Mouse (Mus musculus) lung, adult 2 months (tissue): ENCODE measurements around the gene Sorbs2. TPM values are rescaled to one million over a fixed set of nuclear protein-coding genes. Genes with fewer than 3 reads are reported as not detected.

Experiments used
- DNase-seq: peaks from one replicate; pipeline ENCODE4 v3.0.0; 2022
- H3K4me1 ChIP-seq: fragments of 200-500 bp; 2 replicates; pipeline ENCODE4 v1.6.1; 2011; ENCODE audit warnings: low read length; ENCODE audit not compliant: control insufficient read depth, insufficient read depth
- H3K4me3 ChIP-seq: fragments of 200-500 bp; replicated peaks from 2 replicates; pipeline ENCODE3; 2011; ENCODE audit warnings: low read depth, mild to moderate bottlenecking, control low read depth, low read length; ENCODE audit errors: extremely low read depth
- CTCF ChIP-seq: fragments of 200-500 bp; IDR thresholded peaks from 2 replicates; pipeline ENCODE4 v1.5.1; 2011; ENCODE audit warnings: mild to moderate bottlenecking, low read length, control low read depth; ENCODE audit not compliant: insufficient read depth
- POLR2A ChIP-seq: fragments of 200-500 bp; IDR thresholded peaks from 2 replicates; pipeline ENCODE4 v1.6.1; 2011; ENCODE audit warnings: low read depth, mild to moderate bottlenecking, control low read depth, low read length, borderline replicate concordance; ENCODE audit errors: extremely low read depth
- WGBS: fragments of 180-500 bp; shearing (Covaris S2); methylation state at CpG from one replicate; pipeline ENCODE4 v1.1.7; 2018; 5-methylcytosine and 5-hydroxymethylcytosine counted together
- polyA plus RNA-seq: library from polyadenylated mRNA; depleted of rRNA; stranded (reverse); fragments of >200 nt; gene quantifications from 2 replicates; pipeline ENCODE4 v1.2.3, GENCODE M21; 2012

The Sorbs2 gene
- polyA plus RNA-seq, 1 experiment = 10.1 TPM

DNA sequence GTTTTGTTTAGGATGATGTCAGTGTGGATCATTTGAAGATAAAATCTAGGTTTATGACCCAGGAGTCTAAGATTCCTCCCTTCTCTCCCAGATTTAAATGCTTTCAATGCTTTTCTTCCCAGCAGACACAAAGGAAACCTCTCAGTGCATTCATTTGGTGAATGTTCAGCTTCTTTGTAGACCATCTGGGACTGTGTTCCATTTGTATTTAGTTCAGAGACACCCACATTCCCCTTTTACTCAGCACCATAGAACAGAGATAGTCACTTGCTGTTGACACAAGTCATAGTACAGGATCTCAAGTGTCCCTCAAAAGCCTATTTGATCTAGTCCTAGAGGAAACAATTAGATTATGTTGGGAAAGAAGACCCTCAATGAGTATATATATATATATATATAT is 4.8 kb downstream of the Sorbs2 start:
- no peak for TF ChIP-seq POLR2A
- TF ChIP-seq CTCF = no peak
- Histone ChIP-seq H3K4me3 (no peak overlapping the region), H3K4me1 (no peaks in the 10 kb centered on the region)
- DNase-seq = no peak

DNA sequence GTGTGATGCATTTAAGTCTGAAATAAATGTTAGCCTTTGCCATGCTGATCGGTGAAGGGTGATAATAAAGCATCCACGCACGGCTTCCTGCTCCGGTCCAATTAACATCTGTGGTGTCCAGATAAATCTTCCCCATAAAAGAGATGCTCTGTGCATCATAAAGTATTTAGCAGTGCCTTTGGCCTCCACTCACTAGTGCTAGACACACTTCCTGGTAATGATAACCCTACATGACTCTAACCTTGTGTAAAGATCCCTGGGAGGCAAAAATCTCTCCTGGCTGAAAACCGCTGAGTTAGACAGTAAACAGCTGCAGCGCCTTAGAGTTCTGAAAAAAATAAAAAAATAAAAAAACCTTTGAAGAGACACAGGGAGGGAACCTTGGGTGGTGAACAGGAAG is 14.0 kb downstream of the Sorbs2 start:
- TF ChIP-seq POLR2A (no peak), CTCF (no peak)
- H3K4me3 ChIP-seq = no peak overlapping the region
- no peak for DNase-seq
- 50% methylated on average over 6 of the region's 6 CpGs for WGBS
- H3K4me1 ChIP-seq = no peaks in the 10 kb centered on the region

DNA sequence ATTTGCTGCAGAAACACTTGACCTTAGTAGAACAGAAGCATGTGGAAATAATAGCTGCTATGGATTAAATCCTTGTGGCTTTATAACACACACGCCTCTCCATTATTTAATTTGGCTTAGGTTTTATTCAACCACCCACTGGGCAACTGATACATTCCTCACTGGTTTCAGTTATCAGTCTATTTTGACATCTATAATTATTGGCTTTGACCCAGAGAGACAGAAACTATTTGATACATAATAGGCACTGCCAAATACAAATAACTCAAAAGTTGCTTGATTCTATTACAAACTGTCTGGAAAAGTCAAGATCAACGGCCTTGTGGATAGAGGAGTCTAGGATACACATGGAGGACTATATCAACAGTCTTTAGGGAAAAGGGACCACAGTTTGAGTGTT is 20.1 kb downstream of the Sorbs2 start:
- Histone ChIP-seq H3K4me3 (no peak overlapping the region), H3K4me1 (no peaks in the 10 kb centered on the region)
- no peak for DNase-seq
- WGBS = 58% methylated on average over 2 of the region's 2 CpGs
- TF ChIP-seq CTCF (no peak), POLR2A (no peak)

DNA sequence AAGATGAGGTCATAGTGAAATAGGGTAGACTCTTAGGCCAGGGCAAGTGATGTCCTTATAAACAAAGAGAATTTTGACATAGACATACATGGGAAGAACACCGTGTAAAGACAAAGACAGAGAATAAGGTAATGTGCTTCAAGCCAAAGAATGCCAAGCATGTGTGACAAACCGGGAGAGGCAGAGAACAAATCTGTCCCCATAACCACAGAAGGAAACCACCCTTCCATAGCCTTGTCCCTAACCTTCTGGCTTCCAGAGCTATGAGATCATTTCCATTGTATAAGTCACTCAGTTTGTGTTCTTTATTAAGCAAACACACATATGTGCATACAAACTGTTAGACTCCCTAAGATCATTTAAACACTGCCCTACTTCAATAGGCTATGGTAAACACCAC is 21.3 kb downstream of the Sorbs2 start:
- no peak for DNase-seq
- 48% methylated on average over 2 of the region's 2 CpGs for WGBS
- H3K4me3 ChIP-seq = no peak overlapping the region
- TF ChIP-seq CTCF (no peak), POLR2A (no peak)
- no peaks in the 10 kb centered on the region for H3K4me1 ChIP-seq

DNA sequence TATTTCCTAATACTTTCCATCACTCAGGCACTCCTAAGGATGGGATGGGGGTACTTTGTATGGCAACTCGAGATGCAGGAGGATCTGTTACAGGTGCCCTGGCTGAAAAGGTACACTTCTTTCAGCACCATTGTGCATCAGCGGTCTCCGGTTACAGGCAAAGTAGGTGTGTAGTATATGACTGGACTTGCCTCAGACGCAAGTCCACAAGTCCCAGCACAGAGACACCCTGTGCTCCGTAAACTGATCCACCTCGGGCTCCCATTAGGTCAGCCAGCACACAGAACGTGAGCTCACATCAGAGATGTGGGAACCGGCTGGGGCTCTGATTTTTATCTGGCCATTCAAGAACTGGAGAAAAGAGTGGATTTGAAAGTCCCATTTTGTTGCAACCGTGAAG is 29.0 kb downstream of the Sorbs2 start:
- H3K4me1 ChIP-seq = 0 out of 2 replicates have a peak, but pooled peaks cover 2% of the 10 kb centered on the region
- DNase-seq = no peak

DNA sequence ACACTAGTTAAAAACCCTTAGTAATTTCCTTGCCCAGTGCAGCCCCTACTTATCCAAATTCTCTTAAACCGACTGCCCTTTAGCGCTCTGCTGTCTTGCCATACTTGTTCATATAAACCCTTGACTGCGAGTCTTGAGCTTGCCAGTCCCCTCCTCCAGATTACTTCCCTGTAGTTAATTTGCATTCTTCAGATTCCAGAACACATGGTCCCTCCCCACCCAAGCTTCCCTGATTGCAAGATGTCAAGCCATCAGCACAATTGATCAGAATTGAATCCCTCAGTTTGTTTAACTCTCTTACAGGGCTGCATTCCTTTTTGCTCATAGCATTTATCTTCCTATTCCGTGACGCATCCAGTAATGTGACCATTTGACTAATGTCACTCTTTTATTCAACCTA is 32.9 kb downstream of the Sorbs2 start:
- 50% methylated on average over 5 of the region's 5 CpGs for WGBS
- Histone ChIP-seq H3K4me3 (no peak overlapping the region), H3K4me1 (0 out of 2 replicates have a peak, but pooled peaks cover 2% of the 10 kb centered on the region)
- no peak for DNase-seq
- no peak for TF ChIP-seq POLR2A
- no peak for TF ChIP-seq CTCF

More for the DNA sequence above, 29.0 kb downstream of the Sorbs2 start:
- H3K4me3 ChIP-seq = no peak overlapping the region
- TF ChIP-seq CTCF = no peak
- no peak for TF ChIP-seq POLR2A
- 79% methylated on average over 9 of the region's 9 CpGs for WGBS

DNA sequence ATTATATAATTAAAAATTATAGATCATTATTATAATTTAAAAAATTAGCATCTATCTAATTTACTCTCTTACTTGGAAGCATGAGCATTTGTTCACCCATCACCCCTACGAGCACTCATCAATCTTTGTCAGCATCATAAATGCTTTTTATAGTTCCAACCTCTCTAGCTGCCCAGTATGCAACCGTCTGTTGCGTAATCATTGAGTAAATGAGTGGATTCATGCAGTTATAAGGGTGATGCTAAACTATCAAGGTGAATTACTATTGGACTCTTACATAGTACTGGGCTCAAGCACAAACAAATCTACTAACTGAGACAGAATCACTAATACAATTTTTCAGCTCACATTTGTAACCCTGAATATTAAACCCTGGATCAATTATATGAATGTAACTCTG is 44.6 kb downstream of the Sorbs2 start:
- WGBS = 78% methylated on average over 3 of the region's 3 CpGs
- Histone ChIP-seq H3K4me3 (no peak overlapping the region), H3K4me1 (no peaks in the 10 kb centered on the region)
- DNase-seq = no peak
- TF ChIP-seq CTCF (no peak), POLR2A (no peak)

DNA sequence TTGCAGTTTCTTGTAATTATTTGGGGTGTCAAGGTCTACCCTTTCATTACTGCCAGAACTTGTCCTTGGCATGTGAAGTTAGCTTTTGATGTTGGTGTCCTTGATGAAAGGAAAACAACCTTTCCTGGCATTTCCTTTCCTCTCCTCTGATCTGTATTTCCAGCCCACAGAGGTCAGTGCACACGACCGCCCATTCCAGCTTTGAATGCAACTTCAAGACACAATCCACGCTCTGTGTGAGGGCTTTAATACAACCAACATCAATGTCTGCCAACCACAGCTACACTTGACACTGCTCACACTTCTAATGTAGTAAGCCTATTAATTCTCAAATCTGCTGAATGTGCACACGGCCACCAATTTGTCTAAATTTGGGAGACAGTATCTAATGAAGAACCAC is 47.0 kb downstream of the Sorbs2 start:
- no peaks in the 10 kb centered on the region for H3K4me1 ChIP-seq
- no peak overlapping the region for H3K4me3 ChIP-seq
- 72% methylated on average over 4 of the region's 4 CpGs for WGBS
- TF ChIP-seq CTCF (no peak), POLR2A (no peak)
- no peak for DNase-seq

DNA sequence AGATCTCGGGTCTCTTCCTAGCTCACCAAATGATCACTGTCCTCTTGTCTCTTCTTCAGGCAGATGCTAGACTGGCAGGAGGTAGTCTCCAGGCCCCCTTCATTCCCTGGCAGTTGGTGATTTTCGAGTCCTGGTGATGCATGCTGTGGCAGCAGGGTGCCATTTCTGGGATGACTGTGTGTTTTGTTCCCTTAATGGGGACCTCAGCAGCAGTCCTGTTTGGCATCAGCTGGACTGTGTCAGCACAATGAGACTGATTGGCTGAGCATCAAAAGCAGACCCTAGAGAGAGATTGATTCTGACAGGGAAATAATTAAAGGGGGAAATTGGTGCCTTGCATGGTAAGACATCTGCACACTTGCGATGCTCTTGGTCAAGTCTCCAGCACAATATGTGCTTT is 50.3 kb downstream of the Sorbs2 start:
- no peaks in the 10 kb centered on the region for H3K4me1 ChIP-seq
- no peak for DNase-seq
- no peak for TF ChIP-seq POLR2A
- TF ChIP-seq CTCF = no peak
- no peak overlapping the region for H3K4me3 ChIP-seq
- WGBS = 78% methylated on average over 3 of the region's 3 CpGs

DNA sequence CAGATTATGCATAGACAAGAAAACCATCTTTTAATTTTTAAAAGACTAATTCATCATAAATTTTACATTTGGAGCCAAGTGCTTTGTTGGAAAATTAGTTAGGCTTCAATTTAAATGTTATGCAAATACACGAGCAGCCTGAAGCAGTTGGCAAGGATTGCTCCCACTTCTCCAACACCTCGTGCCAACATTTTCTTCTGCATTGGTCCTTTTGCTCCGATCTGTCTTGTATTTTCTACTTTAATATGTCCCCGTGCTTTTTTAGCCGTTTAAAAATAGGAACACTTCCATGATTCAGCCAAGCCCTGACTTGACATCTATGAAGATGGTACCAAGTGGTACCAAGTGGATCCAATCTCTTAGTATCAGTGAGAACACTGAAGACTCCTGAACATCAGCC is 50.8 kb downstream of the Sorbs2 start:
- 85% methylated on average over 5 of the region's 5 CpGs for WGBS
- Histone ChIP-seq H3K4me1 (no peaks in the 10 kb centered on the region), H3K4me3 (no peak overlapping the region)
- TF ChIP-seq POLR2A (no peak), CTCF (no peak)
- no peak for DNase-seq
